Mouse (Mus musculus) neutrophil, adult 5-6 weeks (primary cell): ENCODE measurements around the gene Myo3b. TPM values are rescaled to one million over a fixed set of nuclear protein-coding genes. Genes with fewer than 3 reads are reported as not detected.
"Not testable (repeated sequence)": the region's sequence is repeated elsewhere in the genome, so short reads cannot be mapped to it uniquely, and the experiment has no call there.

Experiments
- ATAC-seq: fragments of 151-379, 151-347 bp; 2 replicates; pipeline ENCODE4 v1.8.0; 2017; ENCODE audit warnings: mild to moderate bottlenecking, moderate TSS enrichment; ENCODE audit not compliant: insufficient number of reproducible peaks, poor library complexity, low FRiP score, severe bottlenecking; ENCODE audit errors: extremely low read depth
- total RNA-seq: library from RNA; stranded (forward); fragments of 200-1000 nt; gene quantifications from 2 replicates; pipeline ENCODE4 v1.2.3, GENCODE M21; 2017

Gene Myo3b
- total RNA-seq = 0.49 and 0.93 TPM in 2 replicates

DNA sequence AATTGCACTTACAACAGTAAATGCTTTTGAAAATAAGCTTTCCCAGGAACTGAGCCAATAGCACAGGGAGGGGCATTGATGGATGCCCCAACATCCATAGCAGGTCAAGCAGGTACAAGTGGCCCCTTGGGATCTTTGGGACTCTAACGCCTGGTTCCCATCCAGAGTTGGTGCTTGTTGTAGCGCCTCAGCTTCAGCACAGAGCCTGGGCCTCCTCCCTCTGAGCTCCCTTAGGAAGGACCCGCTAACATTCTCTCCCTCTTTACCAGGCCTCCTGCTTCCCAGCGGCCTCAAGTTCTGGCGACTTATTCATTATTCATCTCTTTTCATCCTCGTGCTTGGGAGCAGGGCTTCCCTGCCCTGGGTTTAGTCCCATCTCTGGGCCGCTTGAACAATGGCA lies at the start of gene Myo3b:
Gene Myo3b (plus strand): TSS at position 375 of the 400 bp plus-strand sequence.
- no peak for ATAC-seq

DNA sequence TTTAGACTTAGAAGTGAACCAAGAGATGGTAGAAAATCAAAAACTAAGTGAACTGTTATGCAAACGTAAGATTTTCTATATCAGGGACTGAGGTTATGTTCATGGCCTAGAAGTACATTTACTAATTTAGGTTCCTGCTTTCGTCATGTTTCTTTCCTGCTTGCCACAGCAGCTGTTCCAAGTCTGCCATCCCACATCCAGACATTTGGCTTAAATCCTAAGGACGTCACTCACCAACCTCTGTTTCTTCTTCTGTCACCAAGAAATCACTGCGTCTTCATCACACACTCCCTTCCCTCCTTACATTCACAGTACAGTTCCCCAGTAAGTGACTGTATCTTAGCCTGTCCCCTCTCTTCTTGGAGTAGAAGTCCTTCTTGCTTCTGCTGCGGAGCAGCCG lies 49.7 kb upstream of the Myo3b start:
- no peak for ATAC-seq

DNA sequence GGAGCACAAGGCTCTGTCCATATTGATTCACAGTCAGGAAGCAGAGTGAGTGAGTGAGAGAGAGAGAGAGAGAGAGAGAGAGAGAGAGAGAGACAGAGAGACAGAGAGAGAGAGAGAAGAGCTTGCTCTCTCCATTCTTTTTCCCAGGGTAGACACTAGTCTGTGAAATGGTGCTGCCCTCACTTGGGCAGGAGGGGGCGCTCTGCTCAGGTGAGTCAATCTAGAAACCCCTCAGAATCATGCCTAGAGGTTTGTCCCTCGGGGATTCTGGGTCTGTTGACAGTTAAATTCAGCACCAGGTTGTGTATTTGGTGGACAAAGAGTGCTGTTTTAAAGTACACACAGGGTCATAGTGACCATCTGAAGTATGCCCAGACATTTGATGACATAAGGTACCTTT lies 48.3 kb upstream of the Myo3b start:
- no peak for ATAC-seq

DNA sequence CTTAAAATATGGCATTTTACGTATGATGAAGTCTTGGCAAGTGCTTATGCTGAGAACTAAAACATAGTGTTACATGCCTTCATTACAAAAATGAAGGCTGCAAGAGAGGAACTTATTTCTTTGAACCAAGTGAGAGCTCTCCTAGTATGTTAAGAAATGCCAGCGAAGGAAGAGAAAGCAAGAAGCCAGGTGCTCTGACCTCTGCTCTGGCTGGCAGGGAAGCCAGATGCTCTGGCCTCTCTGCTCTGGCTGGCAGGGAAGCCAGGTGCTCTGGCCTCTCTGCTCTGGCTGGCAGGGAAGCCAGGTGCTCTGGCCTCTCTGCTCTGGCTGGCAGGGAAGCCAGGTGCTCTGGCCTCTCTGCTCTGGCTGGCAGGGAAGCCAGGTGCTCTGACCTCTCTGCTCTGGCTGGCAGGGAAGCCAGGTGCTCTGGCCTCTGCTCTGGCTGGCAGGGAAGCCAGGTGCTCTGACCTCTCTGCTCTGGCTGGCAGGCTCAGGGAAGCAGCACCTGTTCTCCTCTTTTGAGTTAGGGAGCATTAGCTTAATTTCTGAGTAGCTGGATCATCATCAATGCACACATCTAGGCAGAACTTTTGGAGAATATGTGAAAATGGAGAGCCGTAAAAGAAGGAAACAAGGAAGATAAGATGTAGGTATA lies 44.7 kb upstream of the Myo3b start:
- not testable (repeated sequence) for ATAC-seq

DNA sequence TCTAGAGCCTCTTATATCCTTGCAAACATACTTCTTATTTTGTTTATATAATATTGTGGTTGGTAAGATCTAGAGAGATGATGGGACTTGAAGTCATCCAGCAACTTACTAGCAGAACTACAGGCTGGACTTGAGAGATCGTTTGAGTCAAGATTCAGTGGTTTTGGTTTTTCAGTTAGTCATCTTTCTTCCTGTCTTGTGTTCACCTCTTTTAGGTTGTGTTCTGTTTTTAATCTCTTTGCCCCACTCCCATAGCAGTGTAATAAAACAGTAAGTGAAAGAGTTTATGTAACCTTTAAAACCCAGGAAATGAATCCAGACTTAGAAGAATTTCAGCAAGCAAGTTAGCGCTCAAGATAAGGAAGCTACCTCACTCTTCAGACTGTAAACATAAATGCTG lies 44.1 kb upstream of the Myo3b start:
- ATAC-seq = no peak

DNA sequence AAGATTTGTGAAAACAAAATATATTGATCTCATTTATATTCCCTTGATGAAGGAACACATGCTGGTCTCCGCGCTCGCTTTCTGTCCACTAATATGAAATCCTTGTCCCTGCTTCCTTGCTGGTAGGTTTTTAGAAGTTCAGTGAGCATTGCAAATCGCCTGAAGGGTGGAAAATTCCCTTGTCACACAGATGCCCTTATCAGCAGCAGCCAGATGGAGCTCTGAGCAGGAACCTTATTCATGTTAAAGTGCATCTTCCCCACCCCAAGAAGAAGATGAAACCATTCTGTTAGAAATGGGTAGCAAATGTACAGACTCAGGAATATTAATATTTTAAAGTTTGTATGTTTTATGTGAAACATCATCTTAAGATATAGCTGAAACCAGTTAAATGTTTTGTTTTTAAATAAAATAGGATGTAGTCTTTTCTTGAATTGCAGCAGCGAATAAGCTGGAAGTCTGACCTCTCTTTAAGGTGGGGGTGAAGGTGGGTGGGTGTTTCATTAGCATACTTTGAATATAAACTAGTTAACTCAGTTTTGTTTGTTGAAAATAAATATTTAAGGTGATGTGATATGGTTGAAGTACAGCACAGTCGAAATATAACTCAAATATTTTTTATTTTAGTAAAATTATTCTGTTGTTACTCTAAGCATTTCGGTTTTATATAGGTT lies 39.7 kb upstream of the Myo3b start:
- ATAC-seq = no peak

DNA sequence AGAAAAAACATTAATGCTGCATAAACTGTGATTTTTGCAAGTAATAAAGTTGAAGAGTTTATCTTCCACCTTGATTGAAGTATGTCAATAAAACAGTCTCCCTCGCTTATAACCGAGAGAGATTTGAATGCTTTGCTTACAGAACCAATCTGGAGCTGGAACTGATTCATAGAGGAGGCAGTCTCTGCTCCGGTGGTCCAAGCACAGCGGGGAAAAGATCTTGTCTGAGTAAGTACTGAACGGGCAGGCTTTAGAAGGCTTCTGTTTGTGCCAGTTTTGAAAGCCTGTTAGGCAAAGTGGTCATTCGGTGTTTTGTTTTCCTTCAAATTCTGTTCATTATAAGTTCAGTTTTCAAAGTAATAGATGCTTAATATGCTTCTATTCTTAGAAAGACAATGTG lies 38.6 kb upstream of the Myo3b start:
- ATAC-seq = no peak

DNA sequence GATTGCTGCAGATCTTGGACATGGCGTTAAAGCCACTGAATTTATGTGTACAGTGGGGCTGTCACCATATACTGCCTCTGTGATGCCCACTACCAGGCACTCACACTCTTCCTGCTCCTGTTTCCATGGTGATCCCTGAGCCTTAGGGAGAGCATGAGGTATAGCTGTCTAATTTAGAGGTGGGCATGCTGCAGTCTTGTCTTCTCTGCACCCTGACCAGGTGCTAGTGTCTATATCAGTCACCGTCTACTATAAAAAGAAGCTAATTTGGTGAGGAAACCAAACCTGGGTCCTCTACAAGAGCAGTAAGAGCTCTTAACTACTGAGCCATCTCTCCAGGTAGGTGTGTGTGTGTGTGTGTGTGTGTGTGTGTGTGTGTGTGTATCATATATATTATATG lies 32.4 kb upstream of the Myo3b start:
- no peak for ATAC-seq

DNA sequence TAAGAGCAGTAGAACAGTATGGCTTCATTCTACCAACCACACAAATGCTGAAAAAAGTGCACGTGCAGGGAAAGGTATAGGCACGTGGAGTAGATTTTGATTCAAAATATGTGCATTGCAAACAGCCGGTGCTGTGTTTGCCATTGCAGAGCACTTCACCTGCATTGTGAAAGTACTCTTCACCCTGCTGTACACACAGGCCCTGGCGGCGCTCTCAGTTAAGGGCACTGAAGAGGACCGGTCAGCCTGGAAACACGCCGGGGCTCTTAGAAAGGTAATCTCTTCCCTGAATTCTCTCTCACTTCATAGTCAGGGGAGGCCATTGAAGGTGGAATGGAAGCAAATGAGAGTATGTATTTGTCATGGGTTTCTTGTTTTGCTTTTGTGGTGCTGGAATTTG lies 26.0 kb upstream of the Myo3b start:
- no peak for ATAC-seq

DNA sequence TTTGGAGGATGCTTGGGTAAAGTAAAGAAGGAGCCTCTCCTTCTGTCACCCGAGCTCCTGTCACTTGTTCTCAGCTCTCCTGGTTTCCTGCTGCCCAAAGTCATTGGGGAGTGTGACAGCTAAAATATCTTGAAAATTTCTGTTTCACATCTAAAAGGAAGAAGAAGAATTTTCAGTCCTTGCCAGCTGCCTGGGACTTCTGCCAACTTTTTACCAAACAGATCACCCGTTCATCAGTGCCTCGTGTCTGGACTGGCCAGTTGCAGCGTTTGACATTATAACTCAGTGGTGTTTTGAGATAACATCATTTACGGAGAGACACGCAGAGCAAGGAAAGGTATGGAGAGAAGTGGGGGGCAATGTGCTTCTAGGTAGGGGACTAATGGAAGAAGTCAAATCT lies 20.7 kb upstream of the Myo3b start:
- ATAC-seq = no peak

DNA sequence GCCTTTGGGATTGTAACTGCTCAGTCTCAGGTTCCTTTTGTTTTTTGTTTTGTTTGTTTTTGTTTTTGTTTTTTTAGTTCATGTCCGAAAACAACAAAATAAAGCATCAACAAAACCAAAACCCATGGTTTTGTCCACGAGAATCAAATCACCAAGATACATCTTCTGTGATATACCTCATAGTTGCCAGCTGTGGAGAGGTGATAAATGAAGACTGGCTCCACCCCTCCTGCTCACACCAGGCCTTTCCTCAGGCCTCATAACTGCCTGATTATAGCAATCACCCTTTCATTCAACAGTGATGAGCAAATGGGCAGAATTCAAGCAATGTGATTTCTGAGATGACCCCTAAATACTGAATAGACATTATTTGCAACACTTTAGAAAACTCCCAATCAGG lies 14.5 kb upstream of the Myo3b start:
- ATAC-seq = no peak

DNA sequence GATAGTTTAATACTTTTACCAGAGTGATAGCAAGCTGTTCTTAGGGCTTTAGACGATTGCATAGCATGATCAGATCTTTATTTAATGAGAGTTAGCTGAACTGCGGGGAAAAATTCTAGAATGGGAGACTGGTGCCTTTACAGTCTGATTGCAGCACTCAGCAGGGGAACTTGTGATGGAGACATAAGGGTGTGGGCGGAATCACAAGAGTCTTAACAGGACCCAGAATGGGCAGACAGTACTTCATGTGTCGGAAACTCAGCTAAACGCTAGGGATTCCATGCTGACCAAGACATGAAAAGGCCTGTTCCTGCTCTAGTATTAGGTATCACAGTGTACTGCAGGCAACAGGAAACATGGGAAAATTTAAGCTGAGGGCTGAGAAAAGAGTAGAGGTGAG lies 13.2 kb upstream of the Myo3b start:
- no peak for ATAC-seq

DNA sequence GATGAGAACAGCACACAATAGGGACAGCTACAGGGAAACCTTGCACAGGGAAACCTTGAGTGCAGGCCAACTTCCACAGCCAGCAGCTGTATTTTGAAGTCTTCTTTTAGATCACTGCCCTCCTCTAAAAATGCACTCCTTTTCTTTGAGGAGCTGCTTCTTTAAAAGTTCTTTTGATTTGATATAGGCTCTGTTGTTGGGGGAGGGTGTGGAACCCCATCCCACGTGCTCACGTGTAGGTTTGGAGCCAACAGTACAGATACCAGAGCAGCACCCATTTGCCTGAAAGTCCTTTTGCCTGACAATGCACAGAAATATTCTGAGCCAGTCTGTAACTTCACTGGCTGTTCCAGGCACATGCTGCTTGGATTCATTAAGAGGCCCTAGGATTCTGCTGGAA lies 7.5 kb upstream of the Myo3b start:
- ATAC-seq = no peak

DNA sequence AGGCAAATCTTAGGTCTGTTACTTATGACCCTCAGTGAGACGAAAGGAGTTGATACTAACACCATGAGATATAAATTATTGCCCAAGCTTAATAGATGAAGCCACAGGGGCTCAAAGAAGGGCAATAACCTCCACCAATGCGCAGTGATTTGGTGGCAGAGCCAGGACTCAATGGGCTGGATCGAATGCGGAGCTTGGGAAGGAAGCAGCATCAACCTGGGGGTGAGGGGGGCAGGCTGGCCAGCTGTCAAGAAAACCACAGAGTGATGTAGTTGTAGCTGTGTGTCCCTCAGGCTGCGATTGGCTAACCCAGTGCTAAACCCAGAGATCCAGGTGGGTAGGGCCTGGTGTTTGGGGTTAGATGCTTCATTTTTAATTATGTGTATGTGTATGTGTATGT lies 4.0 kb upstream of the Myo3b start:
- no peak for ATAC-seq

DNA sequence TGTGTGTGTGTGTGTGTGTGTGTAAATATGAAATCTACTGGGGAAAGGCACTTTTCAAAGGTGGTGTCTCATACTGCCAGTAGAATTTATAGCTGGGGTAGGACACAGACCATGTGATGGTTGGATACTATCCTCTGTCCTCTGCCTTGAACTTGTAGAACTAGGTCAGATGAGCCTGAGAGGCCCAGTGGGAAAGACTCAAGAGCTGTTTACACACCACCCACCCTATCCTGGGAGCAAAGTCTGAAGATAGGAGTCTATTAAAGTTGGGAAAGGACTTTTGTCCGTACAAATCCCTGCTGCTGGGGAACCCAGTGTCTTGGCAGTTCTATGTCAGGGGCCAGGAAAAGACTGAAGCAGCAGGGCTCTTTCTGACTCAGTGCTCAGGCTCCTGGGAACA lies 3.6 kb upstream of the Myo3b start:
- no peak for ATAC-seq

DNA sequence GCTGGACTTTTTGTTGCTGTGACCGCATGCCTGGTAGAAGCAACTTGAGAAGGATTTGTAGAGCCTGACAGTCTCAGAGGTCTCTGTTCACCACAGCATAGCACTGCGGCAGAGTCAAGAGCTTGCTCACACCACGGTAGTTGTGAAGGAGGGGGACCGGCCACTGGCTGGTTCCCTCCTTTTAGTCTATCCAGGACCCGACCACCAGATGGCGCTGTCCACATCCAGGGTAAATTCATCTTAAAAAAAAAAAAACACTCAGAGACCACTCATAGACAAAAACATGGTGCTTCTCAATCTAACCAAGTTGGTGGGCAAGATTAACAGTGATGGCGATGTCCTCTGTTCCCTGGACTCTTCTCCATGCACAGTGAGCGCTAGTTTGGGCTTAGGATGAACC lies 1.7 kb upstream of the Myo3b start:
- no peak for ATAC-seq

DNA sequence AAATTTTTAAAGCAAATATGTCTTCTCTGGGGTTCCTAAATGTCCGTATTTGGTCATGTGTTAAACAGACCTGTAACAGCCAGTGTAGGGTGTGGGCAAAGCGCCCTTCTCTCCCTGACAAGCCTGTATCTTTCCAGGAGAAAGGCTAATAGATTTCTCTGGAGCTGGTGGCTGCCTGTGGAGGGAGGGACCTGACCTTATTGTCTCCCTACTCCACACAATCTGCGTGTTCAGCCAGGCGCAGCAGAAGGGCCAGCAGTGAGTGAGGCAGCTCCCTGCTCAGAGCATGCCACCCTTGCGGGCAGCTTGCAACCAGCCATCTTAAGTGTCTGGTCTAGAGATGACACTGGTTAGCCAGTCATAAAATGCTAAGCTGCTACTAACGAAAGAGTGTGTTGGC lies 5.5 kb downstream of the Myo3b start:
- ATAC-seq = no peak

DNA sequence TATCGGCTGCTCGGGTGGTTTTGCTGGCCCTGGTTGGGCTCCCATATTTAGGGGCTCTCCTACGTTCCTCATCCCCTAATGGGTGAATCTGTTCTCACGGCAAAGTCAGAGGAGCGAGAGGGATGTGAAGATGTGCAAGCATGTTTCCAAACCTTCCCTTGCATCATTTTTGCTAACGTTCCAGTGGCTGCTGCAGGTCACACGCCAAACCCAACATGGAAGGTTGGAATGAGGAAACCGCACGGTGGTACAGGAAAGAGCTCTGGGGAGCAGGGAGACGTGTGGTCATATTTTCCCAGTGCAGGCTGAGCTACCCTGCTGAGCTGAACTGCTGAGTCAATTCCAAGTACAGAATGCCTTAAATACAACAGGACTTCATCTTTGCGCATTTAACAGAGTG lies 8.9 kb downstream of the Myo3b start:
- ATAC-seq = no peak

DNA sequence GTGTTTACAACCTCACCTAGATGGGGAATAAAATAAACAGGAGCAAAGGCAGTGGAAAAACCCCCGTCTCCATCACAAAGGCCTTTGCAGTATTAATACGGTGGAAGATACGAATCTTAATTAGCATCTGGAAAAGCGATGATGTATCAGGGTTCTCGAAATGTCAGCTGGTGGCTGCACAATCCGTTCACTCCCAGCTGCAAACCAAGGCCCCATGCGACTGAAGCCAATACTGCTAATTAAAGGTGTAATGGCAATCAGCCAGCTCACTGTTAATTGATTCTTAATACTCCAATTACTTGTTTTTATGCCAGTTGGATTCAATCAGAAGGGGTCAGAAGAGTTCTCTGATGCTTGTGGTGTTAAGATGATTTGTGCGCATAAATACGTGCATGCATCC lies 14.9 kb downstream of the Myo3b start:
- no peak for ATAC-seq

DNA sequence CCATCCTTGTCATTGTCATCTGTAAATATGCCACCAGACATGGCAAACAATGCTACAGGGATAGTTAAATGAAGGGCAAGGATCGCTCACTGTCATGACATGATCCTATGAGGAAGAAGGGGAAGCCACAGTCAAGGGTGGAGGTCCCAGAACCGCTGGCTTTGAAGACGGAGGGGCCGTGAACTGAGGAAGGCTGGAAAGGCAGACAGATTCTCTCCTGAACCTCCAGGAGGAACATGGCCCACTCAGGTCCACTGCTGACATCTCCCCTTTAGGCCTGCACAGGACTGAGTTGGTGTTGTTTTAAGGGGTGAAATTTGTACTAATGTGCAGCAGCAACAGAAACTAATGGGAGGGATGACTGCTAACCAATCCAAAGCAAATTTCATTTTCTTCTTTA lies 19.3 kb downstream of the Myo3b start:
- no peak for ATAC-seq
